Mouse (Mus musculus) fat pad, adult 2 months (tissue): ENCODE measurements around the gene Rora.

Experiments used
- DNase-seq: peaks from one replicate; pipeline ENCODE4 v3.0.0-alpha.2; 2011; ENCODE audit warnings: low read depth, low spot score; ENCODE audit errors: extremely low read depth

Gene Rora

GRCm38 (mm10) chr9:69376982-69377653 is 723.5 kb downstream of the Rora start:
- no peak for DNase-seq

DNA sequence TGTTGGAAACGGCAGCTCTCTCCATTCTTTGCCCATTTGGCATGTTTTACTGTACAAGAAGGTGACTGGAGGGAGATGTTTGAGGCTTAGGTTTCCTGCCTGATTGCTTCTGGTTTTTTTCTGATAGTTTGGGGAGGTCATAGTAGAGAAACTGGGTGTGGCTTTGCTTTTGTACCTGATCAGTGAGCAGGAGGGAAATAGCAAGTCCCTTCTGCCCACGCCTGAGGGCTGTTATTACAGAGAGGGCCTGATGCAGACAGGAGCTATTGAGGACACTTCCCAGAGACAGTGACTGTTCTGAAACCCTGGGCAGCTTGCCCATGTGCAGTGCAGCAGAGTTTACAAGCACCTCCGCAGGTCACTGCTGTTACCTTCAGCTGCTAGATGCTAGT is 724.1 kb downstream of the Rora start:
- no peak for DNase-seq

GRCm38 (mm10) chr9:69380546-69380945 is 727.0 kb downstream of the Rora start:
- no peak for DNase-seq

GRCm38 (mm10) chr9:69381741-69382140 is 728.2 kb downstream of the Rora start:
- DNase-seq: no peak

GRCm38 (mm10) chr9:69384475-69384874 is 730.9 kb downstream of the Rora start:
- DNase-seq: no peak

DNA sequence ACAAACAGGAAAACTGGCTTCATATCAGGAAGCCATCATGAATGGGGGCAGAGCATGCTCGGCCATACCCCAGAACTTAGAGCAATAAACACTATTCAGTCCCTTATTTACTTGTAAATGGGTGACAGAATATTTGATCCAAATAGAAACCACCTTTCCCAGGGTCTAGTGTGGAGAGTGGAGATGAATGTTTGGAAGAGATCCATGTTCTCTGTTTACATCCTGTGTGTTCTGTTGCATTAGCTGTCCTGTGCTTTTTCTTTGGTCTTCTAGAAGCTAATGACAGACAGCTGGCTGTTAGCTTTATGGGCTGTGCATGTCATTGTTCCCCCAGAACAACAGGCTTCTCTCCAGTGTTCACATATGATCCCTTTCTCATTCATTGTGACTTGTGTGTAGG is 731.3 kb downstream of the Rora start:
- no peak for DNase-seq

GRCm38 (mm10) chr9:69387296-69387695 is 733.7 kb downstream of the Rora start:
- DNase-seq: no peak

GRCm38 (mm10) chr9:69390631-69391030 is 737.0 kb downstream of the Rora start:
- no peak for DNase-seq

DNA sequence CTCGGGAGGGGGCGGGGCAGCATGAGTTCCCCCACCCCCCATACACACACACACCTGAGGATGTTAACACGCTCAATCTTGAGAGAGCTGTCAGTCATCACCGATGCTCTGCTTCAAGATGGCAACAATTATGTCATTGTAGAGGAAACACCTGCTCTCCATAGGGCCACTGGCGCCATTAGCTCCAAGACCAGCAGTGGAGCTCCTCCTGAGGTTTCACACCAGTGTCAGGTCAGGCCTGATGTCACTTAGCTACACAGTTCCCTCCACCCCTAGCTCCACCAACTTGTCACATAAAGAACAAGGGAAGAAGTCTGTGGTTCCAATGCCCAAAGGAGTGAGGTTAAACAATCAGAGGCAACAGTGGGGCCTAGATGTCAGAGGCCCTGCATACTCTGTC is 740.6 kb downstream of the Rora start:
- DNase-seq: no peak

DNA sequence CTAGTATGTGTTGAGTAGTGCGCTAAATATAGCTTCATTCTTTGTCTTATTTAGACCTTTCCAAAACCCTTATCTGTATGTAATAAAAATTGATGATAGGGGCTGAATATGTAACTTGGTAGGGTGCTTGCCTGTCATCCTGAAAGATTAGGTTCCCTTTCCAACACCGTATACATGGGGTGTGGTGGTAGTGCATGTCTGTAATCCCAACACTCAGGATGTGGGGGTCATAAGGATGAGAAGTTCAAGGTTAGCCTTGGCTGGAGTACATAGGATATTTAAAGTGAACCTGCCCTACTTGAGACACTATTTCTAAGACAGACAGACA is 743.8 kb downstream of the Rora start:
- no peak for DNase-seq

DNA sequence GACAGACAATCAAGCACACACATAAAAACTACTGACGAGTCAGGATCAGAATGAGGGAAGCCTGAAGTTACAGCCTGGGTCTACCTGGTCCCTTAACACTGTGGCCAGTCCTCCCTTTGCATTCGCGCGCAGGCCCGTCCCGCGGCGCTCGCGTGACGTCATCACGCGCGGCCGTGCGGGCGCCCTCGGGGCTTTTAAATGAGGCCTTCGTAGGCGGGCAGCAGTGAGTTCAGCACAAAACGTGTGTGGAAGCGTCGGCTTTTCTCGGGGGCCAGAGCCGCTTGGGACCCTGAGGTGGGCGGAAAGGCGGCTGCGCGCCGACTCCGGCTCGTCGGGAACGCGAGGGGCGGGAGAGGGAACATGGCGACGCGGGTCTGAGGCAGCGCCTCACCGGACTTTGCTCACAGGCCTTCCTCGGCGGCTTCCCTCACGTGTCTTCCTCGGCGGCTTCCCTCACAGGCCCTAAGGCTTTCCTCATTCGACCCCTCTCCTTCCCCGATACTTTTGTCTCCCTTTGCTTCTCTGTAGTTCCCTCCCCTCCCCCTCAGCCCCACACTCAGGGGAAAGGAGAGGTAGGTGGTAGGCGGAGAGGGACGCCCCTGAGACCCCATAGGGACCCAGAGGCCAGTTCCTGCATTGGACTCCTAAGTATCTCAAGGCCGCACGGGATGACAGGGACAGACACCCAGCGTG is 744.3 kb downstream of the Rora start, which contains the start of gene Ice2:
Gene Ice2, plus strand, starts transcription at position 147 of the 693 bp plus-strand sequence.
- no peak for DNase-seq

DNA sequence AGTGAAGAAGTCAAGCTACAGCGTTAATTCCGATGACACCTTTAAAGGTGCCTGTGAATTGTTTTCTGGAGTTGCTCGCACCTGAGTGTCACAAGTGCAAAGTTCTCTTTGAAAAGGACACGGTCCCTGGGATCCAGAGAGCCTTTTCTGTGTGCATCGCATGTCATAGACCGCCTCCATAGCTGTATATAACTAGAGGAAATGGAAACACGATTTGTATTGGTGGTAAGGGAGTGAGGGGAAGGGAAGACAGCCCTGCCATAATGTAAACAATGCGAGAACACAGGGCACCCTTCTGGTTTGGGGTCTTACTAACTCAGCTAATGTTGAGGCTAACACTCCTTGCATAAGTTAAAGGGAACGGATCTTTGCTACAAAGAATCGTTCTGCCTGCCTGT is 744.9 kb downstream of the Rora start:
- DNase-seq: no peak

- no peak for DNase-seq
Measured at GRCm38 (mm10) chr9:69404671-69405070, 751.1 kb downstream of the Rora start.

GRCm38 (mm10) chr9:69419476-69419875 is 765.9 kb downstream of the Rora start:
- no peak for DNase-seq

DNA sequence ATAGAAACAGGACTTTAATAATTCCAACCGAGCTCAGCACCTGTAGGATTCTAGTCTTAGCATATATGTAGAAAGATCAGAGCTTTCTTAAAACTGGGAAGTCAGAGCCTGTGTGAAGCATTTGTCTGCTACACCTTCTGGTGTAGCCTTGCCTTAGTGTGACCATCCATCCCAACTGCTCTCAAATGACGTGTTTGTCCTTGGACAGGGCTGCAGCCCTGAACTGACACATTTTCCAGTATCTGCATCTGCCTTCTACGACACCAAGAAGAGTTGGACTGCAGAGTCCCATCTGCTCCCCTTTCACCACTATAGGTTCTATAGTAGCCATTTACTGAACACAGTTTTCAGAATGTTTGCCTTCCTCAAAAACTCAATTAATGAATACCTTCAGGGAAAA is 776.9 kb downstream of the Rora start:
- DNase-seq: no peak

GRCm38 (mm10) chr9:69431863-69432555 is 778.4 kb downstream of the Rora start:
- DNase-seq: no peak

- no peak for DNase-seq
Measured at GRCm38 (mm10) chr9:69435194-69435593, 781.6 kb downstream of the Rora start.

DNA sequence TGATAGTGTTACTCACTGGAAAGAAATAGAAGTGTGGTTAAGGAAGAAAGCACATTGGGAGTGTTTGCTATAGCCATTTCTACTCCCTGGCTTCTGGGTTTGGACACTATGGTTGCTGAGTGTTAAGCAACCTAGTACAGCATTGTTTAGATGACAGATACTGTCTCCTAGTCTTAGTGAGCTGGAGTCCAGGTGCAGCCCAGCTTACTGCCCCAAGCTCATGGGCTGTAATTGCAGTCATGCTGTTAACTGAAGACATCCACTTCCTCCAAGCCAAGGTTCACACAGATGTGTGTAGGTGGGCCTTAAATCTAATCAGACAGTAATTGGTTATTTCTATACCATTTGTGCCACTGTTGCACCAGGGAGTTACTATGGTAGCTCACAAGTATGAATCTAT is 782.1 kb downstream of the Rora start:
- no peak for DNase-seq
